ENCODE assay signal across 29 mouse cellular contexts in the genomic region with DNA sequence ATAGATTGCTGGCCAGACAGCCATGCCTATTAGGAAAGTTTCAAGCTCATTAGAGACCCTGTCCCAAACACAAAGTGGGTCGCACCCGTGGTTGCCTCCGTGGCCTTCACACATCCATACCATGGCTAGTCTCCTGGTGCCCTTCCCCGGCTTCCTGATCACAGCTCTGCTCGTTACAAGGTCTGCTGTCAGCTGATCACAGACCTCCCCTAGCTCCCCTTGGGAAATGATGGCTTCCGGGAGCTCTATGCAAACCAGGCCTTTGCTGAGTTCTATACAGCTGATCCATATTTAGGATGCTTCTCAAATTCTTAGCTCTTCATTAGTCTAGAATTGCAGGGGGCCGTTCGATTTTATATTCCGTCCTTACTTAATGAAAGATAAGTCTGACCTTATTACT.
DNase-seq lines count a peak whose midpoint lies in the region; ATAC-seq and TF ChIP-seq lines count a peak whose summit lies in the region.
"Had no signal": no experiment of that assay in that cellular context is flagged by ENCODE, and none has a peak within 500 bp of the region (broad histone marks: within the 10 kb centered on the region; RNA-seq: fewer than 3 reads in every experiment).

No protein-coding gene starts in this region.

- ATAC-seq in forebrain, embryonic 11.5 days (replicated peaks; ENCODE audit: low FRiP score) = 0 out of 2 replicates have a peak, but pooled peaks have one; percentile 27
- ATAC-seq in forebrain, postnatal 0 days = no peak
- ATAC-seq in intestine, embryonic 15.5 days = 0 out of 2 replicates have a peak, but pooled peaks have one; percentile 19
- ATAC-seq in intestine, embryonic 16.5 days = no peak
- ATAC-seq in midbrain, embryonic 13.5 days = peak; percentile 66
- ATAC-seq: forebrain, embryonic 13.5 days had no signal

- H3K4me2 ChIP-seq in forebrain, embryonic 11.5 days (ENCODE audit: low read depth, low read length, severe bottlenecking) = no peak overlapping the region
- no peak overlapping the region for H3K4me2 ChIP-seq in forebrain, postnatal 0 days (ENCODE audit: low read depth)
- H3K4me2 ChIP-seq in intestine, embryonic 15.5 days (replicated peaks) = no peak overlapping the region
- H3K4me2 ChIP-seq in intestine, embryonic 16.5 days (ENCODE audit: low read depth, low read length) = no peak overlapping the region
- no peak overlapping the region for H3K4me2 ChIP-seq in midbrain, embryonic 13.5 days (replicated peaks)
- H3K4me2 ChIP-seq: embryonic facial prominence, embryonic 15.5 days; forebrain, embryonic 13.5 days; hindbrain, embryonic 13.5 days; limb, embryonic 12.5 days; liver, embryonic 15.5 days; lung, embryonic 15.5 days; neural tube, embryonic 15.5 days; stomach, embryonic 15.5 days had no signal

- 32% methylated on average over 9 of the region's 9 CpGs for WGBS in forebrain, embryonic 11.5 days
- WGBS in forebrain, postnatal 0 days = 42% methylated on average over 9 of the region's 9 CpGs
- WGBS in intestine, embryonic 15.5 days = 43% methylated on average over 9 of the region's 9 CpGs
- WGBS in intestine, embryonic 16.5 days = 46% methylated on average over 9 of the region's 9 CpGs
- 30% methylated on average over 9 of the region's 9 CpGs for WGBS in midbrain, embryonic 13.5 days
- WGBS in lung, adult 2 months = 60% methylated on average over 9 of the region's 9 CpGs
- WGBS in kidney, adult 2 months = 53% methylated on average over 9 of the region's 9 CpGs

- no peak for TF ChIP-seq CTCF in forebrain, postnatal 0 days (IDR thresholded peaks at IDR 0.05; ENCODE audit: low read depth)
- TF ChIP-seq CTCF in lung, adult 2 months (IDR thresholded peaks at IDR 0.05; ENCODE audit: insufficient read depth, low read length) = no peak
- no peak for TF ChIP-seq CTCF in kidney, adult 2 months (conservative IDR thresholded peaks at IDR 0.05; ENCODE audit: insufficient read depth, insufficient read length, low read depth, low read length)

- no peak overlapping the region for H3K4me3 ChIP-seq in forebrain, embryonic 11.5 days (ENCODE audit: low read depth, low read length)
- no peak overlapping the region for H3K4me3 ChIP-seq in forebrain, postnatal 0 days (ENCODE audit: low read depth, low read length)
- no peak overlapping the region for H3K4me3 ChIP-seq in intestine, embryonic 15.5 days (replicated peaks)
- no peak overlapping the region for H3K4me3 ChIP-seq in intestine, embryonic 16.5 days (ENCODE audit: low read length)
- H3K4me3 ChIP-seq in midbrain, embryonic 13.5 days (replicated peaks) = no peak overlapping the region
- no peak overlapping the region for H3K4me3 ChIP-seq in lung, adult 2 months (replicated peaks; ENCODE audit: extremely low read depth, low read depth, low read length)
- no peak overlapping the region for H3K4me3 ChIP-seq in kidney, adult 2 months (ENCODE audit: insufficient read depth, low read depth, low read length)
- H3K4me3 ChIP-seq: embryonic facial prominence, embryonic 15.5 days; forebrain, embryonic 13.5 days; heart, embryonic 13.5 days; hindbrain, embryonic 13.5 days; layer of hippocampus, adult 2 months; left cerebral cortex, adult 2 months; limb, embryonic 12.5 days; liver, embryonic 15.5 days; lung, embryonic 15.5 days; megakaryocyte, embryonic 14.5 days; neural tube, embryonic 15.5 days; stomach, embryonic 15.5 days had no signal

- TF ChIP-seq POLR2A in lung, adult 2 months (IDR thresholded peaks at IDR 0.05; ENCODE audit: borderline replicate concordance, extremely low read depth, low read depth, low read length) = no peak
- no peak for TF ChIP-seq POLR2A in kidney, adult 2 months (IDR thresholded peaks at IDR 0.05; ENCODE audit: low read depth, low read length)

- DNase-seq in forebrain, embryonic 11.5 days (ENCODE audit: low spot score) = no peak
- DNase-seq in forebrain, postnatal 0 days = no peak
- DNase-seq in lung, adult 2 months = no peak
- no peak for DNase-seq in kidney, postnatal 36 days
- no peak for DNase-seq in kidney, adult 2 months
- DNase-seq: adrenal gland, adult 8-10 months; cerebellum, adult 8-10 months; cerebellum, postnatal 25 days; gastrocnemius, postnatal 14 days; heart, adult 11 months; heart, postnatal 36 days; kidney, postnatal 14 days; right cerebral cortex, postnatal 25 days had no signal

- H3K27ac ChIP-seq in forebrain, embryonic 11.5 days (ENCODE audit: low read depth, low read length) = no peak overlapping the region
- H3K27ac ChIP-seq in forebrain, postnatal 0 days (ENCODE audit: low read depth, low read length) = no peak overlapping the region
- H3K27ac ChIP-seq in intestine, embryonic 15.5 days = no peak overlapping the region
- H3K27ac ChIP-seq in intestine, embryonic 16.5 days (ENCODE audit: low read length) = no peak overlapping the region
- H3K27ac ChIP-seq in midbrain, embryonic 13.5 days = peak overlapping the region; percentile 74
- no peak overlapping the region for H3K27ac ChIP-seq in kidney, adult 2 months (ENCODE audit: insufficient read depth, low read depth, low read length)
- H3K27ac ChIP-seq: embryonic facial prominence, embryonic 15.5 days; forebrain, embryonic 13.5 days; heart, embryonic 13.5 days; hindbrain, embryonic 13.5 days; layer of hippocampus, adult 2 months; left cerebral cortex, adult 2 months; limb, embryonic 12.5 days; liver, embryonic 15.5 days; lung, embryonic 15.5 days; neural tube, embryonic 15.5 days; stomach, embryonic 15.5 days had no signal

- no peaks in the 10 kb centered on the region for H3K9me3 ChIP-seq in forebrain, embryonic 11.5 days (ENCODE audit: control insufficient read depth, low read length)
- no peaks in the 10 kb centered on the region for H3K9me3 ChIP-seq in forebrain, postnatal 0 days (ENCODE audit: low read length)
- no peaks in the 10 kb centered on the region for H3K9me3 ChIP-seq in intestine, embryonic 15.5 days
- no peaks in the 10 kb centered on the region for H3K9me3 ChIP-seq in intestine, embryonic 16.5 days (ENCODE audit: control insufficient read depth, low read length)
- H3K9me3 ChIP-seq in midbrain, embryonic 13.5 days = no peaks in the 10 kb centered on the region
- H3K9me3 ChIP-seq: embryonic facial prominence, embryonic 15.5 days; forebrain, embryonic 13.5 days; G1E; heart, embryonic 13.5 days; hindbrain, embryonic 13.5 days; limb, embryonic 12.5 days; liver, embryonic 15.5 days; lung, embryonic 15.5 days; neural tube, embryonic 15.5 days; stomach, embryonic 15.5 days had no signal

- no peaks in the 10 kb centered on the region for H3K36me3 ChIP-seq in forebrain, embryonic 11.5 days (ENCODE audit: control insufficient read depth, insufficient read depth, low read length)
- no peaks in the 10 kb centered on the region for H3K36me3 ChIP-seq in forebrain, postnatal 0 days (ENCODE audit: insufficient read depth)
- H3K36me3 ChIP-seq in intestine, embryonic 15.5 days = no peaks in the 10 kb centered on the region
- H3K36me3 ChIP-seq in intestine, embryonic 16.5 days (ENCODE audit: control insufficient read depth, insufficient read depth, low read length) = no peaks in the 10 kb centered on the region
- 0 out of 2 replicates have a peak, but pooled peaks cover 3% of the 10 kb centered on the region for H3K36me3 ChIP-seq in midbrain, embryonic 13.5 days
- H3K36me3 ChIP-seq in kidney, adult 2 months (ENCODE audit: control insufficient read depth, insufficient read depth, low read length) = no peaks in the 10 kb centered on the region
- H3K36me3 ChIP-seq: embryonic facial prominence, embryonic 15.5 days; G1E; heart, embryonic 13.5 days; hindbrain, embryonic 13.5 days; limb, embryonic 12.5 days; liver, embryonic 15.5 days; lung, embryonic 15.5 days; neural tube, embryonic 15.5 days; stomach, embryonic 15.5 days had no signal

- no peaks in the 10 kb centered on the region for H3K4me1 ChIP-seq in forebrain, embryonic 11.5 days (replicated peaks; ENCODE audit: control insufficient read depth, insufficient read depth, low read length)
- H3K4me1 ChIP-seq in forebrain, postnatal 0 days (ENCODE audit: insufficient read depth) = no peaks in the 10 kb centered on the region
- 0 out of 2 replicates have a peak, but pooled peaks cover 4% of the 10 kb centered on the region for H3K4me1 ChIP-seq in intestine, embryonic 15.5 days (replicated peaks)
- H3K4me1 ChIP-seq in intestine, embryonic 16.5 days (ENCODE audit: control insufficient read depth, insufficient read depth, low read length) = peaks cover 11% of the 10 kb centered on the region
- peaks cover 27% of the 10 kb centered on the region for H3K4me1 ChIP-seq in midbrain, embryonic 13.5 days (replicated peaks)
- no peaks in the 10 kb centered on the region for H3K4me1 ChIP-seq in lung, adult 2 months (ENCODE audit: control insufficient read depth, insufficient read depth, low read length)
- no peaks in the 10 kb centered on the region for H3K4me1 ChIP-seq in kidney, adult 2 months (ENCODE audit: control insufficient read depth, insufficient read depth, low read length)
- H3K4me1 ChIP-seq: lung, embryonic 15.5 days had no signal

- H3K9ac ChIP-seq in forebrain, embryonic 11.5 days (ENCODE audit: low read length) = no peak overlapping the region
- no peak overlapping the region for H3K9ac ChIP-seq in forebrain, postnatal 0 days
- no peak overlapping the region for H3K9ac ChIP-seq in intestine, embryonic 15.5 days
- no peak overlapping the region for H3K9ac ChIP-seq in intestine, embryonic 16.5 days (ENCODE audit: low read depth, low read length)
- H3K9ac ChIP-seq in midbrain, embryonic 13.5 days (replicated peaks) = no peak overlapping the region
- H3K9ac ChIP-seq: embryonic facial prominence, embryonic 15.5 days; hindbrain, embryonic 13.5 days; liver, embryonic 15.5 days; lung, embryonic 15.5 days; neural tube, embryonic 15.5 days; stomach, embryonic 15.5 days had no signal

- no peaks in the 10 kb centered on the region for H3K27me3 ChIP-seq in forebrain, embryonic 11.5 days (ENCODE audit: control insufficient read depth, insufficient read depth, low read length)
- H3K27me3 ChIP-seq in forebrain, postnatal 0 days (ENCODE audit: insufficient read depth, low read length) = peaks cover 12% of the 10 kb centered on the region; the same call in 1 of the 2 replicates
- H3K27me3 ChIP-seq in intestine, embryonic 15.5 days (replicated peaks) = no peaks in the 10 kb centered on the region
- no peaks in the 10 kb centered on the region for H3K27me3 ChIP-seq in intestine, embryonic 16.5 days (replicated peaks; ENCODE audit: control insufficient read depth, insufficient read depth, low read length)
- H3K27me3 ChIP-seq in midbrain, embryonic 13.5 days = no peaks in the 10 kb centered on the region
- H3K27me3 ChIP-seq in kidney, adult 2 months (replicated peaks; ENCODE audit: control insufficient read depth, insufficient read depth, low read length) = no peaks in the 10 kb centered on the region; the same call in 1 of the 2 replicates
- H3K27me3 ChIP-seq: heart, embryonic 13.5 days had no signal

Comparison
In these comparisons a context has a peak if more than half of its experiments do, and no peak if none do; other contexts are left out.
1. ATAC-seq: peak in forebrain, embryonic 11.5 days (single experiment), intestine, embryonic 15.5 days (single experiment) and midbrain, embryonic 13.5 days (single experiment); none in forebrain, postnatal 0 days (single experiment) and intestine, embryonic 16.5 days (single experiment).